Mouse (Mus musculus): ENCODE results near the gene Il34. TPM values are rescaled to one million over a fixed set of nuclear protein-coding genes. Genes with fewer than 3 reads are reported as not detected.
A peak's percentile ranks its signal among the peaks of the same experiment; 100 is the strongest.

The Il34 gene
- polyA plus RNA-seq, 1 experiment from 2014 or later = 0.18 TPM

DNA sequence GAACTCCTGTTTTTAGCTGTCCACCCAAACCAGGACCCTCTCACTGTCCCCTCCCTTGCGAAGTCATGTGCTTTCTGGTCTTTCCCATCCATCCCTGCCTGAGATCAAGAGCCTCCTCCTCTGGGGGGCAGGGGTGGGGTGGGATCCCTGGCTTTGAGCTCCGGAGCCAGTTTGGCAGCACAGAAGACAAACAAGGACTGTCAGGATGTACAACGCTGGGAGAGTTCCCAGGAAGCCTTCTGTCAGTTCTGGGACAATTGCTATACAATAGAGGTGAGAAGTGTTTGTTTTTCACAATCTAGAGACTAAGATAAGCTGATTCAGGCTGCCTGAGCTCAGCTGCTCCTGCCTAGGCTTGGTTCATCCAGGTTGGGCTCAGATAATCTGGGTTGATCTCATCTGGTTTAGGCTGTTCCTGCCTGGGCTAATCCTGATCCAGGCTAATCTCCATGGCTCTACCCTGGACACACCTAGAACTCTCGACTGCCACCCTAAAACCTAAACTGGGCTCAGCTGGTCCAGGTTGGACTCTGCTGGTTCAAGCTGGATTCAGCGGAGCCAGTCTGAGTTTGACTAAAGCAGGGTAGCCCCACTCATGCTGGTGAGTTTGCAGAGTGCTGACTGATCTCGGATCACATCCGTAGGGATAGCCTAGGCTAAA, 45.3 kb downstream of the Il34 start:
- no peaks in the 10 kb centered on the region for H3K36me3 ChIP-seq (ENCODE audit: control insufficient read depth, insufficient read depth, low read length)
- H3K9me3 ChIP-seq (ENCODE audit: control insufficient read depth, low read length) = no peaks in the 10 kb centered on the region
- no peak overlapping the region for H3K27ac ChIP-seq (ENCODE audit: low read depth, low read length)
- no peak overlapping the region for H3K9ac ChIP-seq (ENCODE audit: low read depth, low read length)
- no peaks in the 10 kb centered on the region for H3K4me1 ChIP-seq (replicated peaks; ENCODE audit: control insufficient read depth, insufficient read depth, low read length)
- DNase-seq (ENCODE audit: low spot score) (no peak), ATAC-seq (replicated peaks; ENCODE audit: low FRiP score) (no peak)
- H3K4me3 ChIP-seq (ENCODE audit: low read depth, low read length) = no peak overlapping the region
- no peaks in the 10 kb centered on the region for H3K27me3 ChIP-seq (replicated peaks; ENCODE audit: control insufficient read depth, insufficient read depth, low read length)
- no peak overlapping the region for H3K4me2 ChIP-seq
- 71% methylated on average over 7 of the region's 7 CpGs for WGBS

- WGBS = 75% methylated on average over 5 of the region's 5 CpGs
- H3K9me3 ChIP-seq (ENCODE audit: control insufficient read depth, low read length) = no peaks in the 10 kb centered on the region
- H3K4me2 ChIP-seq = no peak overlapping the region
- no peaks in the 10 kb centered on the region for H3K27me3 ChIP-seq (replicated peaks; ENCODE audit: control insufficient read depth, insufficient read depth, low read length)
- DNase-seq (ENCODE audit: low spot score) = no peak
- no peak for ATAC-seq (replicated peaks; ENCODE audit: low FRiP score)
- H3K4me3 ChIP-seq (ENCODE audit: low read depth, low read length) = no peak overlapping the region
- no peaks in the 10 kb centered on the region for H3K4me1 ChIP-seq (replicated peaks; ENCODE audit: control insufficient read depth, insufficient read depth, low read length)
- H3K9ac ChIP-seq (ENCODE audit: low read depth, low read length) = no peak overlapping the region
- no peak overlapping the region for H3K27ac ChIP-seq (ENCODE audit: low read depth, low read length)
- no peaks in the 10 kb centered on the region for H3K36me3 ChIP-seq (ENCODE audit: control insufficient read depth, insufficient read depth, low read length)
Measured at GRCm38 (mm10) chr8:110756196-110756595, 49.5 kb downstream of the Il34 start.

DNA sequence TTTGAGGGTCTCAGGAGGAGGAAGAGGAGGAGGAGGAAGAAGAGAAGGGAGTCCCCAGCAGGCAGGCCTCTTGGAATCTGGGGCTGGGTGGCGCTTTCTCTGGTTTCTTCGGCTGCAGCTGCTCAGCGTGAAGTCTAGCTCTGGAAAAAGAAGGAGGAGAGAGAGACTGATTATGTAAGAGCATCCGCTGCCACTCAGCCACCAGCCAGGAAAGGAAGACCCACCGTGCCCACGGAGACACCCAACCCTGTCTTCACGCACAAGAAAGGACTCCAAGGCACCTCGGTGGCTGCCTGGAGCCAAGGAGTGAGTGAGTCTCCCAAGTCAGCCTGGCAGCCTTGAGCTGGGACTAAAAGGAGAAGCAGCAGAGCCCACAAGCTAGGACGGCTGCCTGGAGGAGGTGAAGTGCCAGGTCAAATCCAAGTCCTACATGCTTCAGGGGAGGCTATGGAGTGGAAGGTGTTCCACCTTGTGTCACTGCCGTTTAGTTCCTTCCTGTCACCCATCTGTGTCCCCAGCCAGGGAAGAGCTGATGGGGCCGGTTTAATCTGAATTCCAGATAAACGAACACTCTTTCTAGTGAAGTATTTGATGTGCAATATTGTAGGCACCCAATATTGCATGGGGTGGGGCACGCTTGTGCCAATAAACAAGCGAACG, 50.1 kb downstream of the Il34 start:
- H3K27me3 ChIP-seq (replicated peaks; ENCODE audit: control insufficient read depth, insufficient read depth, low read length) = no peaks in the 10 kb centered on the region
- no peak overlapping the region for H3K4me2 ChIP-seq
- no peak overlapping the region for H3K27ac ChIP-seq (ENCODE audit: low read depth, low read length)
- WGBS = 51% methylated on average over 15 of the region's 15 CpGs
- H3K4me1 ChIP-seq (replicated peaks; ENCODE audit: control insufficient read depth, insufficient read depth, low read length) = no peaks in the 10 kb centered on the region
- no peaks in the 10 kb centered on the region for H3K36me3 ChIP-seq (ENCODE audit: control insufficient read depth, insufficient read depth, low read length)
- ATAC-seq (replicated peaks; ENCODE audit: low FRiP score) (no peak), DNase-seq (ENCODE audit: low spot score) (no peak)
- H3K9ac ChIP-seq (ENCODE audit: low read depth, low read length) = no peak overlapping the region
- no peak overlapping the region for H3K4me3 ChIP-seq (ENCODE audit: low read depth, low read length)
- no peaks in the 10 kb centered on the region for H3K9me3 ChIP-seq (ENCODE audit: control insufficient read depth, low read length)

- ATAC-seq (replicated peaks; ENCODE audit: low FRiP score) (no peak), DNase-seq (ENCODE audit: low spot score) (no peak)
- no peaks in the 10 kb centered on the region for H3K27me3 ChIP-seq (replicated peaks; ENCODE audit: control insufficient read depth, insufficient read depth, low read length)
- WGBS = 61% methylated on average over 4 of the region's 4 CpGs
- H3K4me3 ChIP-seq (ENCODE audit: low read depth, low read length) = no peak overlapping the region
- no peak overlapping the region for H3K4me2 ChIP-seq
- H3K36me3 ChIP-seq (ENCODE audit: control insufficient read depth, insufficient read depth, low read length) = no peaks in the 10 kb centered on the region
- H3K27ac ChIP-seq (ENCODE audit: low read depth, low read length) = no peak overlapping the region
- H3K9me3 ChIP-seq (ENCODE audit: control insufficient read depth, low read length) = no peaks in the 10 kb centered on the region
- H3K4me1 ChIP-seq (replicated peaks; ENCODE audit: control insufficient read depth, insufficient read depth, low read length) = no peaks in the 10 kb centered on the region
- H3K9ac ChIP-seq (ENCODE audit: low read depth, low read length) = no peak overlapping the region
Measured at GRCm38 (mm10) chr8:110754713-110755112, 51.0 kb downstream of the Il34 start.

GRCm38 (mm10) chr8:110751490-110751889, 54.2 kb downstream of the Il34 start:
- Histone ChIP-seq H3K4me2 (no peak overlapping the region), H3K4me3 (ENCODE audit: low read depth, low read length) (no peak overlapping the region), H3K9me3 (ENCODE audit: control insufficient read depth, low read length) (no peaks in the 10 kb centered on the region), H3K36me3 (ENCODE audit: control insufficient read depth, insufficient read depth, low read length) (no peaks in the 10 kb centered on the region), H3K4me1 (replicated peaks; ENCODE audit: control insufficient read depth, insufficient read depth, low read length) (no peaks in the 10 kb centered on the region), H3K27me3 (replicated peaks; ENCODE audit: control insufficient read depth, insufficient read depth, low read length) (no peaks in the 10 kb centered on the region), H3K9ac (ENCODE audit: low read depth, low read length) (no peak overlapping the region), H3K27ac (ENCODE audit: low read depth, low read length) (no peak overlapping the region)
- DNase-seq (ENCODE audit: low spot score) (no peak), ATAC-seq (replicated peaks; ENCODE audit: low FRiP score) (no peak)
- WGBS = 80% methylated on average over 5 of the region's 5 CpGs

- no peak overlapping the region for H3K4me3 ChIP-seq (ENCODE audit: low read depth, low read length)
- ATAC-seq (replicated peaks; ENCODE audit: low FRiP score) (no peak), DNase-seq (ENCODE audit: low spot score) (no peak)
- WGBS = 40% methylated on average over 13 of the region's 13 CpGs
- no peaks in the 10 kb centered on the region for H3K36me3 ChIP-seq (ENCODE audit: control insufficient read depth, insufficient read depth, low read length)
- no peak overlapping the region for H3K4me2 ChIP-seq
- H3K27me3 ChIP-seq (replicated peaks; ENCODE audit: control insufficient read depth, insufficient read depth, low read length) = no peaks in the 10 kb centered on the region
- H3K27ac ChIP-seq (ENCODE audit: low read depth, low read length) = no peak overlapping the region
- H3K4me1 ChIP-seq (replicated peaks; ENCODE audit: control insufficient read depth, insufficient read depth, low read length) = no peaks in the 10 kb centered on the region
- no peak overlapping the region for H3K9ac ChIP-seq (ENCODE audit: low read depth, low read length)
- H3K9me3 ChIP-seq (ENCODE audit: control insufficient read depth, low read length) = no peaks in the 10 kb centered on the region
Measured at GRCm38 (mm10) chr8:110750269-110750668, 55.5 kb downstream of the Il34 start.

DNA sequence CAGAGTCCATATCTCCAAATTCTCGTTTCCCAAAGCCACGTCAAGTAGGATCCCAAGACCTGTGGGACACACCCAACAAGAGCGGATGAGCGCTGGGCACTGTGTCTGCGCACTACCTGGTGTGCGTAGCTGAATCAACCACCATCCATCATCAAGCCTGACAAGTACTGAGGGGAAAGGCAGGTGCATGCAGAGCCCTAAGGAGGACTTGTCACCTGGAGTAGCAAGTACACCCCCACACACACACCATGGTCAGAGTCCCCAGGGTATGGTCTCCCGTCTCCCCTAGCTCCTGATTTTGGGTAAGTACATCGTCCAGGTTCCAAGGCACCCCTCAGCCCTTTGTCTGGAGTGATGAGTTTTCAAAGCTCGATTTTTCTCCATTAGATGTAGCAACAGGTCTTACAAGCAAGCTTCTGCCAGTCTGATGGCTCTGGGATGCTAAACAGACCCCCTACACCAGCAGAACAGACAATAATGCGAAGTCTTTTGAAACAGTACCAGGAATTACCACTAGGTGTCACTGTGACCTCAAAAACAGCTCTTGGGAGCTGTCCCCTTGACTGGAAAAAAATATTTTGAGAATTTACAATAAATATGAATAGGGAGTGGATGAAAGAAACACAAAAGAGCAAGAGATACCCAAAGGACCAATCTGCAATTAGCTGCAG, 56.1 kb downstream of the Il34 start:
- Histone ChIP-seq H3K36me3 (ENCODE audit: control insufficient read depth, insufficient read depth, low read length) (no peaks in the 10 kb centered on the region), H3K27me3 (replicated peaks; ENCODE audit: control insufficient read depth, insufficient read depth, low read length) (no peaks in the 10 kb centered on the region), H3K4me1 (replicated peaks; ENCODE audit: control insufficient read depth, insufficient read depth, low read length) (no peaks in the 10 kb centered on the region), H3K9me3 (ENCODE audit: control insufficient read depth, low read length) (no peaks in the 10 kb centered on the region), H3K9ac (ENCODE audit: low read depth, low read length) (no peak overlapping the region), H3K27ac (ENCODE audit: low read depth, low read length) (no peak overlapping the region), H3K4me2 (no peak overlapping the region), H3K4me3 (ENCODE audit: low read depth, low read length) (no peak overlapping the region)
- DNase-seq (ENCODE audit: low spot score) = no peak
- 0 out of 2 replicates have a peak, but pooled peaks have one; percentile 15 for ATAC-seq (replicated peaks; ENCODE audit: low FRiP score)
- WGBS = 56% methylated on average over 10 of the region's 10 CpGs

DNA sequence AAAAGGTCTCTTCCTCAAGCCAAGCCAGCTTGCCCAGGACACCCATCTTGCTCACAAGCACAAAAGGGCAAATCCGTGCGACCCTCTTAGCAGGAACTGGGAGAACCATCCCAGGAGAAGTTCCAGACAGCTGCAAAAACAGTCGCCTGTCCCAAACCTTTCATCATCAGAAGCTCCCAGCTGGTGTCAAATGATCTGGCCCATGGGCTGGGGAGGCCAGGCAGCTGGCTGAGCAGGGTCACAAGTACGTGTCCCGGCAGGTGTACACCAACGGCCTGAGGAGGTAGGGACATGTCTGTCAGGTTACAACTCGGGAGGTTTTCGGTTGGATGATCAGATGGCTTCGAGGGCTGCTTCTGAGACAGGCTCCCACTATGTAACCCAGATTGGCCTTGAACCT, 59.1 kb downstream of the Il34 start:
- no peaks in the 10 kb centered on the region for H3K4me1 ChIP-seq (replicated peaks; ENCODE audit: control insufficient read depth, insufficient read depth, low read length)
- no peaks in the 10 kb centered on the region for H3K27me3 ChIP-seq (replicated peaks; ENCODE audit: control insufficient read depth, insufficient read depth, low read length)
- H3K9ac ChIP-seq (ENCODE audit: low read depth, low read length) = no peak overlapping the region
- no peaks in the 10 kb centered on the region for H3K36me3 ChIP-seq (ENCODE audit: control insufficient read depth, insufficient read depth, low read length)
- ATAC-seq (replicated peaks; ENCODE audit: low FRiP score) (no peak), DNase-seq (ENCODE audit: low spot score) (no peak)
- no peak overlapping the region for H3K4me2 ChIP-seq
- H3K9me3 ChIP-seq (ENCODE audit: control insufficient read depth, low read length) = no peaks in the 10 kb centered on the region
- 75% methylated on average over 9 of the region's 9 CpGs for WGBS
- no peak overlapping the region for H3K4me3 ChIP-seq (ENCODE audit: low read depth, low read length)
- no peak overlapping the region for H3K27ac ChIP-seq (ENCODE audit: low read depth, low read length)

GRCm38 (mm10) chr8:110745162-110745561, 60.6 kb downstream of the Il34 start:
- Histone ChIP-seq H3K36me3 (ENCODE audit: control insufficient read depth, insufficient read depth, low read length) (no peaks in the 10 kb centered on the region), H3K4me2 (no peak overlapping the region)

More at GRCm38 (mm10) chr8:110745162-110745561, 60.6 kb downstream of the Il34 start:
- Histone ChIP-seq H3K9ac (ENCODE audit: low read depth, low read length) (no peak overlapping the region), H3K27ac (ENCODE audit: low read depth, low read length) (no peak overlapping the region), H3K9me3 (ENCODE audit: control insufficient read depth, low read length) (no peaks in the 10 kb centered on the region), H3K27me3 (replicated peaks; ENCODE audit: control insufficient read depth, insufficient read depth, low read length) (no peaks in the 10 kb centered on the region), H3K4me1 (replicated peaks; ENCODE audit: control insufficient read depth, insufficient read depth, low read length) (no peaks in the 10 kb centered on the region), H3K4me3 (ENCODE audit: low read depth, low read length) (no peak overlapping the region)
- ATAC-seq (replicated peaks; ENCODE audit: low FRiP score) (no peak), DNase-seq (ENCODE audit: low spot score) (no peak)
- WGBS = 86% methylated on average over 10 of the region's 10 CpGs

All from liver, embryonic 11.5 days (tissue).